Mouse (Mus musculus) midbrain, embryonic 10.5 days (tissue): Measurements from ENCODE around the gene Irf1. TPM values are rescaled to one million over a fixed set of nuclear protein-coding genes. Genes with fewer than 3 reads are reported as not detected.

ENCODE experiments used
- DNase-seq: peaks from one replicate; pipeline ENCODE4 v3.0.0-alpha.2; 2017; ENCODE audit warnings: low spot score
- H3K27ac ChIP-seq: fragments of 300-500 bp; sonication (generic); replicated peaks from 2 replicates; pipeline ENCODE4 v1.5.1; 2016; ENCODE audit warnings: mild to moderate bottlenecking
- H3K27me3 ChIP-seq: fragments of 300-500 bp; sonication (generic); 2 replicates; pipeline ENCODE4 v1.6.1; 2016; ENCODE audit warnings: low read depth, mild to moderate bottlenecking; ENCODE audit not compliant: poor library complexity, severe bottlenecking
- H3K36me3 ChIP-seq: fragments of 300-500 bp; sonication (generic); 2 replicates; pipeline ENCODE4 v1.6.1; 2016; ENCODE audit warnings: mild to moderate bottlenecking, moderate library complexity
- H3K4me1 ChIP-seq: fragments of 300-500 bp; sonication (generic); 2 replicates; pipeline ENCODE4 v1.6.1; 2016
- H3K4me3 ChIP-seq: fragments of 300-500 bp; sonication (generic); 2 replicates; pipeline ENCODE4 v1.5.1; 2016; ENCODE audit warnings: mild to moderate bottlenecking, moderate library complexity
- H3K9me3 ChIP-seq: fragments of 300-500 bp; sonication (generic); replicated peaks from 2 replicates; pipeline ENCODE4 v1.6.1; 2016; ENCODE audit warnings: mild to moderate bottlenecking
- WGBS: fragments of 180-500 bp; shearing (Covaris S2); methylation state at CpG from one replicate; pipeline ENCODE4 v1.1.7; 2016; 5-methylcytosine and 5-hydroxymethylcytosine counted together
- polyA plus RNA-seq: library from polyadenylated mRNA; unstranded; fragments of >200 nt; fragmentation: Nextera tagmentation; extraction: Ambion mirVana; gene quantifications from 2 replicates; pipeline ENCODE4 v1.2.1, GENCODE M21; 2016

The Irf1 gene
- polyA plus RNA-seq, 1 experiment from 2014 or later, result 3.8 TPM

- no peak for DNase-seq
- 85% methylated on average over 5 of the region's 5 CpGs for WGBS
- H3K9me3 ChIP-seq, result no peaks in the 10 kb centered on the region
- 0 out of 2 replicates have a peak, but pooled peaks cover under 1% of the 10 kb centered on the region for H3K4me1 ChIP-seq
- no peaks in the 10 kb centered on the region for H3K36me3 ChIP-seq
- peaks cover 2% of the 10 kb centered on the region for H3K27me3 ChIP-seq
- H3K4me3 ChIP-seq, result no peak overlapping the region
- H3K27ac ChIP-seq, result no peak overlapping the region
Measured at GRCm38 (mm10) chr11:53778455-53778854, 8.6 kb downstream of the Irf1 start.

DNA sequence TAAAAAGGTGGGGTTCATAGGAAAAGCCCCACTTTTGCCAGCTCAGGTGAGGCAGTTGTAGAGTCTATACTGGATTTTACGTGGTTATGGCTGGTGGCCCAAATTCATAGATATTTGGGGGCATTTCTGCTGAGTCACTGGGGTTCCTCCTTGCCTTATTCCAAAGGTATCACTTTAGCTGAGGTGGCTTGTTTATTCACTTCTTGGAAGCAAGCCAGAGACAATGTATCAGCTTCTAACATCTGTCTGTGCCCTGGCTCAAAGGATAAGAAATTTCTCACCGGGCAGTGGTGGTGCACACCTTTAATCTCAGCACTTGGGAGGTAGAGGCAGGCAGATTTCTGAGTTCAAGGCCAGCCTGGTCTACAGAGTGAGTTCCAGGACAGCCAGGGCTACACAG lies 10.0 kb downstream of the Irf1 start:
- Histone ChIP-seq H3K4me1 (peaks cover 6% of the 10 kb centered on the region; the same call in 1 of the 2 replicates), H3K27me3 (no peaks in the 10 kb centered on the region), H3K27ac (no peak overlapping the region), H3K4me3 (no peak overlapping the region), H3K9me3 (no peaks in the 10 kb centered on the region), H3K36me3 (no peaks in the 10 kb centered on the region)
- DNase-seq, result no peak
- WGBS, result 93% methylated on average over 2 of the region's 2 CpGs

GRCm38 (mm10) chr11:53780262-53780661 lies 10.4 kb downstream of the Irf1 start:
- Histone ChIP-seq H3K27ac (no peak overlapping the region), H3K27me3 (no peaks in the 10 kb centered on the region), H3K4me1 (peaks cover 6% of the 10 kb centered on the region; the same call in 1 of the 2 replicates), H3K36me3 (no peaks in the 10 kb centered on the region), H3K9me3 (no peaks in the 10 kb centered on the region), H3K4me3 (no peak overlapping the region)
- 62% methylated on average over 3 of the region's 3 CpGs for WGBS
- no peak for DNase-seq

GRCm38 (mm10) chr11:53781201-53781775 lies 11.5 kb downstream of the Irf1 start:
- WGBS, result 90% methylated on average over 4 of the region's 4 CpGs
- DNase-seq, result no peak
- no peaks in the 10 kb centered on the region for H3K36me3 ChIP-seq

DNA sequence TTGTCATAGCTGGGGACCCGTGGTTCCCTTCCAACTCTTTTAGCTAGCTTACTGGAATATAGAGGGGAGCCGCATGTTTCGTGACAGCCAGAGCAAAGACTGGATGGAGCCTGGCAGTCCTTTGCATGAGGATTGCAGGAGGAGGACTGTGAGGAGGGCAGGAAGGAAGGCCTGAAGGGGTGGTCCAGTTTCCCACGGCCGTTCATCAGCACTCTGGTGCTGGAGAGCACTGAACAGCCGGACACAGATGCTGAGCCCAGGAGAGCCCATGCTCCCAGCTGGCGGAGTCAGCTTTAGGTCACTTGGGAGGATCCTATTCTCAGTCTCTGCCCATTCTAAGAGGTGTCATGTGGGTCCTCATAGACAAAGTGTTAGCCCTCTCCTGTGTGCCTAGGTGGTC lies 12.2 kb downstream of the Irf1 start:
- DNase-seq, result no peak
- Histone ChIP-seq H3K9me3 (no peaks in the 10 kb centered on the region), H3K4me3 (no peak overlapping the region), H3K36me3 (no peaks in the 10 kb centered on the region), H3K4me1 (peaks cover 6% of the 10 kb centered on the region; the same call in 1 of the 2 replicates), H3K27me3 (no peaks in the 10 kb centered on the region), H3K27ac (no peak overlapping the region)
- 96% methylated on average over 7 of the region's 7 CpGs for WGBS

More at GRCm38 (mm10) chr11:53781201-53781775, 11.5 kb downstream of the Irf1 start:
- Histone ChIP-seq H3K4me1 (peaks cover 6% of the 10 kb centered on the region; the same call in 1 of the 2 replicates), H3K27ac (no peak overlapping the region), H3K9me3 (no peaks in the 10 kb centered on the region), H3K4me3 (no peak overlapping the region), H3K27me3 (no peaks in the 10 kb centered on the region)

DNA sequence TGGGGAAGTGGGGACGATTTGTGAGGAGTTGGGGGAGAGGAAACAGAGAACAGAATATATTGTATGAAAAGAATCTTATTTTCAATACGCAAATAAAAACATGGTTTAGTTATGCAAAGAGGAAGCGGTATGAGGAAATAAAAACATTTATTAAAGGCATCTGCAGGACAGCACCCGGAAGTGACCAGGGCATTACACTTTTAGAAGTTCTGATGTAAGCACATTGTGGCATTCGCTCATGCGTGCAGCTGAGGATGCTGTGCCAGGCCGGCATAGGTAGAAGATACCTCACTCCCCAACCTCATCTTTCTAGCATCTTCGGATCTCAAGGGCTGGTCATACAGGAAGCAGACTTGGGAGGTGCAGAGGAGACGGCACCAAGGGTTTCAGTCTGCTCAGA lies 13.5 kb downstream of the Irf1 start:
- Histone ChIP-seq H3K4me3 (no peak overlapping the region), H3K36me3 (no peaks in the 10 kb centered on the region), H3K27ac (no peak overlapping the region), H3K27me3 (no peaks in the 10 kb centered on the region), H3K9me3 (no peaks in the 10 kb centered on the region), H3K4me1 (peaks cover 12% of the 10 kb centered on the region)
- 90% methylated on average over 9 of the region's 9 CpGs for WGBS
- no peak for DNase-seq

DNA sequence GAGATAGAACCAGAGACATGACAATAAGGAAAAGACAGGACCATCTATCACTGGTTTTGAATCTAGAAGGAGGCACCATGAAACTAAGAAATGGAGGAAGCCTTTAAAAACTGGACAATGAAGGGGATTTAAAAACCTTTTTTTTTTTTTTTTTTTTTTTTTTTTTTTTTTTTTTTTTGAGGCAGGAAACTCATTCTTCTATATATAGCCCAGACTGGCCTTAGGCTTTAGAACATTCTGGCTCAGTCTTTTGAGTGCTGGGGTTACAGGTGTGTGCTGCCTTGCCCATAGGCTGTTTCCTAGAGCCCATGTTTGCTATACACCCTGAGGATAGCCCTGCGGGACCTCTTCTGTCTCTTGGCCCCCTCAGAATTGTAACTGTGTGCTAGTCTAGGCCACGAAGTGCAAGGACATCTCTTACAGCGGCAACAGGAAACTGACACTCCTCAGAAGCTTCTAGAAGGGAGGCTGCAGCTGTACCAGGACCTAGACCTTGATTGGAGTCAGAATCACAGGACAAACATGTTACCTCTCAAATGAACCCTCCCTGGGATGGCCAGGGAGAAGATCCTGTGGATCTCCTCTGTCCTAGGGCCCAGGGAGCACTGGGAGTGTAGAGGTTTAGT lies 15.6 kb downstream of the Irf1 start:
- WGBS, result 86% methylated on average over 3 of the region's 3 CpGs
- peaks cover 25% of the 10 kb centered on the region for H3K4me1 ChIP-seq
- H3K27me3 ChIP-seq, result no peaks in the 10 kb centered on the region
- DNase-seq, result no peak
- H3K9me3 ChIP-seq, result no peaks in the 10 kb centered on the region
- H3K27ac ChIP-seq, result no peak overlapping the region
- no peaks in the 10 kb centered on the region for H3K36me3 ChIP-seq
- no peak overlapping the region for H3K4me3 ChIP-seq

DNA sequence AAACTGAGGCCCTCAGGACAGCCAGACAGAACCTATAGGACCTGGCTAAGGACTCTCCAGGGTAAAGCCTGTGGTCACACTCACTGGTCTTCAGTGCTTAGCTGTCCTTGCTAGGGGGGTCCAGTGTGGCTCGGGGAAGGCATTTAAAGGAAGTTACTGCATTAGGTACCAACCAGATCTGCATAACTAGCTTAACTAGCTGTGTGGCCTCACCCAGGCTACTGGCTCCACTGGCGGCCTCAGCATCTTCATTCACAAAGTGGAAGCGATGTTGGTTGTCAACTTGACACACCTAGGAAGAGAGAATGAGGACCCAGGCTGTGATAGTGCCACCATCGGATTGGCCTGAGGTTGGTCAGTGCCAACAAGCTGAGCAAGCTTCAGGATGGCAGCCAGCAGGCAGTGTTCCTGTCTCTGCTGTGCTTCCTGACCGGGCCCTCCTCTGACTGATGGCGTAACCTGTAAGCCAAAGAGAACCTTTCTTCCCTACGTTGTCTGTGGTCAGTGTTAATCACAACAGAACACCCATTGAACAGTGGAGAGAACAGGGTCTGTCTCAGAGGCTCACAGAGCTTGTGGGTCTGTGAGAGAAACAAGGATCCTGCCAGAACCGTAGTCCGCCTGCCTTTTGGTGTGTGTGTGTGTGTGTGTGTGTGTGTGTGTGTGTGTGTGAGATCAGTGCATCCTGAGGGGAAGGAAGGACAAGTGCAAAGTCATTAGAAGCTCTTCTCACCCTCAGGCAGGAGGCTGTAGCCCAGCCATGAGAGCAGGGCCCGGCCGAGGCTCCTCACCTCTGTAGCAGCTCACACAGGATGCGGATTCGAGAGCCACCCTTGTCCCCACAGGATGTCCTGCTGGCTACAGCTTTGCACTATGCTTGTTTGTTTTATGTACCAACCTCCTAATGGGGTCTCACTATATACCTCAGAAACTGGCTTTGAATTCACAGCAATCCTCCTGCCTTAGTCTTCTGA lies 16.5 kb downstream of the Irf1 start:
- no peaks in the 10 kb centered on the region for H3K27me3 ChIP-seq
- no peak overlapping the region for H3K27ac ChIP-seq
- H3K4me1 ChIP-seq, result peaks cover 25% of the 10 kb centered on the region
- H3K36me3 ChIP-seq, result no peaks in the 10 kb centered on the region
- no peaks in the 10 kb centered on the region for H3K9me3 ChIP-seq
- H3K4me3 ChIP-seq, result no peak overlapping the region
- DNase-seq, result no peak
- 88% methylated on average over 13 of the region's 13 CpGs for WGBS

GRCm38 (mm10) chr11:53788196-53788595 lies 18.4 kb downstream of the Irf1 start:
- 61% methylated on average over 8 of the region's 8 CpGs for WGBS
- Histone ChIP-seq H3K4me3 (no peak overlapping the region), H3K27ac (peak overlapping the region; percentile 46; the same call in 1 of the 2 replicates), H3K36me3 (no peaks in the 10 kb centered on the region), H3K4me1 (peaks cover 25% of the 10 kb centered on the region), H3K27me3 (no peaks in the 10 kb centered on the region), H3K9me3 (no peaks in the 10 kb centered on the region)
- peak; percentile 25 for DNase-seq

DNA sequence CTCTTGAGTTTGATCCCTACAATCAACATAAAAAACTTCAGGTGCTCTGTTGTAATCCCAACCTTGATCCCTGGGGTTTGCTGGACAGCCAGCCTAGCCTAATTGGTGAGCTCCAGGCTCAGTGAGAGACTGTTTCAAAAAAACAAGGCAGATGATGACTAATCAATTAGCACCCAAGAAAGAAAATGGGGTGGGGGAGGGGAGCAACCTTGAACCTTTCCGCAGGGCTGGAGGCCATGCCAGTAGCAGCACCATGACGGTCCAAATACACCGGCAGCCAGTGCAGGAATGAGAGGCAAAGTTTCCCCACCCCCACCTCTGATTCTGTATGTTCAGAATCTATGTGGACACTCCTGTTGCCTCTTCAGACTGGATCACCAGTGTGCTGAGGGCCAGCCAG lies 19.5 kb downstream of the Irf1 start:
- H3K4me1 ChIP-seq, result peaks cover 23% of the 10 kb centered on the region
- no peaks in the 10 kb centered on the region for H3K27me3 ChIP-seq
- no peak overlapping the region for H3K27ac ChIP-seq
- no peak overlapping the region for H3K4me3 ChIP-seq
- 87% methylated on average over 3 of the region's 3 CpGs for WGBS
- H3K9me3 ChIP-seq, result no peaks in the 10 kb centered on the region
- DNase-seq, result no peak
- H3K36me3 ChIP-seq, result no peaks in the 10 kb centered on the region

DNA sequence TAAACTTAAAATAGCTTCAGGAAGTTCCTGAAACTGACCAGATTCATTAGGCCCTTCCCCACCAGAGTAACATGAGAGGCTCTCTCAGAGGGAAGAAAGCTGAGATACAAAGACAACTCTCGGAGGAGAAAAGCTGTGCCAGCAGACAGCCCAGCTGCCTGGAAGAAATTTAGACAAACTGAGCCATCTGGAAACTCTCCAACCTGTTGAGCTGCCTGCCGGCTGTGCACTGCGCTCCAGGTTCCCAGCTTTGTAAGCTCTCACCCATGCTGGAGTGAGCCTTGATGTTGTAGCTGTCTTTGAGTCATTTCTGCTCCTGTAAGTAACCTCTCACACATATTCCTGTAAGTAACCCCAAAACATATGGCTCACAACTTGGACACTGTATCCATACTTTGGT lies 23.2 kb downstream of the Irf1 start:
- WGBS, result 83% methylated on average over 3 of the region's 3 CpGs
- no peak for DNase-seq
- no peak overlapping the region for H3K27ac ChIP-seq
- no peaks in the 10 kb centered on the region for H3K36me3 ChIP-seq
- no peaks in the 10 kb centered on the region for H3K27me3 ChIP-seq
- no peak overlapping the region for H3K4me3 ChIP-seq
- H3K9me3 ChIP-seq, result no peaks in the 10 kb centered on the region
- peaks cover 56% of the 10 kb centered on the region for H3K4me1 ChIP-seq

- 79% methylated on average over 3 of the region's 3 CpGs for WGBS
- DNase-seq, result no peak
- Histone ChIP-seq H3K4me3 (no peak overlapping the region), H3K27me3 (no peaks in the 10 kb centered on the region), H3K36me3 (no peaks in the 10 kb centered on the region), H3K27ac (no peak overlapping the region), H3K4me1 (peaks cover 48% of the 10 kb centered on the region), H3K9me3 (no peaks in the 10 kb centered on the region)
Measured at GRCm38 (mm10) chr11:53794015-53794414, 24.2 kb downstream of the Irf1 start.
